ENCODE assay signal across 8 mouse cellular contexts in genomic region chr7:82719285-82719684, GRCm38 (mm10).
DNase-seq lines count a peak whose midpoint lies in the region; TF ChIP-seq lines count a peak whose summit lies in the region.

No protein-coding gene starts in this region.

- peak; percentile 61 for TF ChIP-seq CTCF in gastrocnemius, adult 2 months (IDR thresholded peaks at IDR 0.05)

- H3K4me3 ChIP-seq in gastrocnemius, adult 2 months: no peak overlapping the region

- H3K27ac ChIP-seq in gastrocnemius, adult 2 months: no peak overlapping the region

- DNase-seq in gastrocnemius, adult 2 months: peak; percentile 59
- no peak for DNase-seq in gastrocnemius, postnatal 4 days (ENCODE audit: low spot score in 2 of 2)
- peak; percentile 52 for DNase-seq in 3T3-L1 (ENCODE audit: low read depth, low spot score)
- peak; percentile 47 for DNase-seq in brain, adult 2 months (ENCODE audit: low read depth, low spot score)
- DNase-seq in lung, postnatal 4 days: peak; percentile 30 to 36
- DNase-seq in frontal cortex, postnatal 25 days (ENCODE audit: low spot score in 2 of 2): no peak
- no peak for DNase-seq in layer of hippocampus, adult 11-12 months (ENCODE audit: low spot score)
- DNase-seq in thymus, postnatal 14 days: no peak

- intact Hi-C loops in gastrocnemius, adult 2 months (cut with DNase I): loop anchor here (5.0 to 10.0 kb wide), 3 partner anchors 146 to 958 kb away; partner anchors contain the start of gene Mex3b

Comparison
In these comparisons a context has a peak if more than half of its experiments do, and no peak if none do; other contexts are left out.
1. DNase-seq: peak in gastrocnemius, adult 2 months (single experiment), 3T3-L1 (single experiment), brain, adult 2 months (single experiment) and lung, postnatal 4 days (2 of 2); none in gastrocnemius, postnatal 4 days (0 of 2), frontal cortex, postnatal 25 days (0 of 2), layer of hippocampus, adult 11-12 months (single experiment) and thymus, postnatal 14 days (single experiment).